Mouse (Mus musculus) neural tube, embryonic 11.5 days (tissue): ENCODE results near the gene Trpm2. TPM values are rescaled to one million over a fixed set of nuclear protein-coding genes. Genes with fewer than 3 reads are reported as not detected.
"Not testable (repeated sequence)": the region's sequence is repeated elsewhere in the genome, so short reads cannot be mapped to it uniquely, and the experiment has no call there.

Source experiments
- ATAC-seq: fragments of 200-750 bp; cut with Nextera tagmentation; 2 replicates; pipeline ENCODE4 v1.8.0; 2017; ENCODE audit warnings: moderate number of reproducible peaks, mild to moderate bottlenecking, moderate TSS enrichment, moderate library complexity; ENCODE audit not compliant: insufficient read depth, low FRiP score, low TSS enrichment
- DNase-seq: peaks from one replicate; pipeline ENCODE4 v3.0.0-alpha.2; 2015; ENCODE audit warnings: low spot score
- H3K27ac ChIP-seq: fragments of 300-500 bp; sonication (generic); 2 replicates; pipeline ENCODE4 v1.5.1; 2014; ENCODE audit warnings: low read depth, mild to moderate bottlenecking, low read length
- H3K27me3 ChIP-seq: fragments of 300-500 bp; sonication (generic); 2 replicates; pipeline ENCODE4 v1.6.1; 2014; ENCODE audit warnings: mild to moderate bottlenecking, low read length, mixed read lengths; ENCODE audit not compliant: control insufficient read depth, insufficient read depth
- H3K36me3 ChIP-seq: fragments of 300-500 bp; sonication (generic); 2 replicates; pipeline ENCODE4 v1.6.1; 2014; ENCODE audit warnings: mild to moderate bottlenecking, low read length, moderate library complexity, mixed read lengths; ENCODE audit not compliant: control insufficient read depth, insufficient read depth
- H3K4me1 ChIP-seq: fragments of 300-500 bp; sonication (generic); 2 replicates; pipeline ENCODE4 v1.6.1; 2014; ENCODE audit warnings: low read length, mixed read lengths; ENCODE audit not compliant: control insufficient read depth, insufficient read depth
- H3K4me2 ChIP-seq: fragments of 300-500 bp; sonication (generic); 2 replicates; pipeline ENCODE4 v1.6.1; 2014; ENCODE audit warnings: low read depth, mild to moderate bottlenecking, moderate library complexity
- H3K4me3 ChIP-seq: fragments of 300-500 bp; sonication (generic); 2 replicates; pipeline ENCODE4 v1.5.1; 2014; ENCODE audit warnings: low read depth, low read length
- H3K9ac ChIP-seq: fragments of 300-500 bp; sonication (generic); 2 replicates; pipeline ENCODE4 v1.6.1; 2014; ENCODE audit warnings: mild to moderate bottlenecking, low read length
- H3K9me3 ChIP-seq: fragments of 300-500 bp; sonication (generic); 2 replicates; pipeline ENCODE4 v1.6.1; 2016; ENCODE audit warnings: low read length; ENCODE audit not compliant: control insufficient read depth
- WGBS: fragments of 180-500 bp; shearing (Covaris S2); extraction: QIAGEN DNeasy Blood & Tissue Kit; methylation state at CpG from one replicate; pipeline ENCODE4 v1.1.7; 2014; 5-methylcytosine and 5-hydroxymethylcytosine counted together
- polyA plus RNA-seq: library from polyadenylated mRNA; unstranded; fragments of >200 nt; fragmentation: Nextera tagmentation; extraction: Ambion mirVana; gene quantifications from 2 replicates; pipeline ENCODE4 v1.2.1, GENCODE M21; 2014

Trpm2 gene
- polyA plus RNA-seq, 1 experiment from 2014 or later: 1.4 TPM

DNA sequence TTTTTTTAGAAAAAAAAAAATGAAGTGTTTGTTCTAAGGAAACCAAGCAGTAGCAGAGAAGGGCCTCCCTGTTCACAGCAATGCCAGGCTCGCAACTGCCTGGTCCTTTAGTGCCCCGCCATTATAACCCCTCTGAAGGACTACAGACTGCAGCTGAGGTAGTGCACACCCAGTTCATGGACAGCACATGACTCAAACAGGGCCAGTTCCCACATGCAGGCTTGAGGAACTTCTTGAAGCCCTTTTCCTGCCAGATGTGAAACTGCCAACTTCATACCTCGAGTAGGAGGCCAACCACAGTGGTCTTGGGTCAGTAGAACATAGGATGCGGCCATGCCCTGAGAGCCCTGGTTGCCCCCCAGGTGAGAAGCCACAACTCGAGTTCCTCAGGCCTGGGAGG lies 4.0 kb upstream of the Trpm2 start:
- no peak for DNase-seq
- no peak for ATAC-seq
- H3K27ac ChIP-seq: no peak overlapping the region
- H3K9me3 ChIP-seq: no peaks in the 10 kb centered on the region
- no peaks in the 10 kb centered on the region for H3K36me3 ChIP-seq
- H3K27me3 ChIP-seq: peaks cover 3% of the 10 kb centered on the region; the same call in 1 of the 2 replicates
- H3K4me3 ChIP-seq: no peak overlapping the region
- WGBS: 75% methylated on average over 5 of the region's 5 CpGs
- H3K9ac ChIP-seq: no peak overlapping the region
- peaks cover 3% of the 10 kb centered on the region; the same call in 1 of the 2 replicates for H3K4me1 ChIP-seq
- no peak overlapping the region for H3K4me2 ChIP-seq

DNA sequence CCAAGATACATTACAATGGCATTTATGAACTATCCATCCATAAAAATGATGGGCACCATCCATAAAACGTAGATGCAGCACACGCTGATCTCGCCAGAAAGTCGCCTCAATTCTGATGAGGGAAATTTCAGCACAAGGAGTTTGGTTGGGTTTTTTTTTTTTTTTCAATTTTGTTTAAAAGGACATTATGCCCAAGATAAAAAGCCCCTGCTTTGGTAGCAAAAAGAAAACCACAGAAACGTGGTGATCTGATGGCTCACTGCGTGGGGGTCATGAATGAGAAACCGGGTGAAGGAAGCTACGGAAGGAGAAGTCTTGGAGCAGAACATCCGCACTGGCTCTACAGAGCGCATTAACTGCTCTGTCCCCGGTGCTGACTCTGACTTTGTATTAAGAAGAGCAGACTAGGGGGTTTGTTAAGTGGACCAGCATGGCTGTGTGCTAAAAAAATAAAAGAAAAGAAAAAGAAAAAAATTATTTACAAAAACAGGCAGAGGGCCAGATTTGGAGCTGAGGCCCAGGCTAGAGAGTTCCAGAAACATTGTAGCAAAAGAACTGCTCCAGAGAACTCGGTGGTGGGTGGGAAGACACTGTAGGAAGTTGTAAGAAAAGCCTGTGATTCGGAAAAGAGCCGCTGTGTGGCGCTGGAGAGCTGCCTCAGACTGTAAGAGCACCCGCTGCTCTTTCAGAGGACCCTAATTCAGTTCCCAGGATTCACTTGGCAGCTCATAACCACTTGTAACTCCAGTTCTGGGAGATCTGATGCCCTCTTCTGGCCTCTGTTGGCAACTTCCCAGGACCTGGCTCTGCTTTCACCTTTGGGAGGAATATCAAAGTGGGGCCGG lies 1.6 kb upstream of the Trpm2 start:
- Histone ChIP-seq H3K4me1 (no peaks in the 10 kb centered on the region), H3K4me2 (no peak overlapping the region), H3K4me3 (no peak overlapping the region), H3K27me3 (peaks cover 13% of the 10 kb centered on the region), H3K9ac (no peak overlapping the region), H3K36me3 (no peaks in the 10 kb centered on the region), H3K9me3 (no peaks in the 10 kb centered on the region), H3K27ac (no peak overlapping the region)
- ATAC-seq (no peak), DNase-seq (peak; percentile 59)
- 66% methylated on average over 17 of the region's 17 CpGs for WGBS

DNA sequence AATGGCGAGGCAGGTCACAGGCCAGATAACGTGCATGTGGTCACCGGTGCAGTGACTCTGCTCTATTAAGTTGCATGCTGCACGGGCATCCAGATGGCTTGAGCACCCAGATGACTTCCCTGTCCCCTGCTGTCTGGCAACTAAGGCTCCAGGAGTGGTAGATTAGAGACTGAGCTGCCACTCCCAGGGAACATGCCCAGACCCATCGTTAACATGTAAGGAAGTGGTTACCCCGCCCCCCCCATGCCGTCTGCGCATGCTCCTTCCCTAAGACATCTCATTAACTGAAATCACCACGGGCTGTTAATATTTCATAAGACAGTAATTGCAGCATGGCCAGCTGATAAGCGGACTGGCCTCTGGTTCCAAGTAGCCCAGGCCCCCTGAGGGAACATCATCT lies 828 bp upstream of the Trpm2 start:
- Histone ChIP-seq H3K4me1 (no peaks in the 10 kb centered on the region), H3K9ac (no peak overlapping the region), H3K27ac (no peak overlapping the region), H3K9me3 (no peaks in the 10 kb centered on the region), H3K27me3 (peaks cover 13% of the 10 kb centered on the region), H3K36me3 (no peaks in the 10 kb centered on the region), H3K4me2 (no peak overlapping the region), H3K4me3 (no peak overlapping the region)
- no peak for ATAC-seq
- no peak for DNase-seq
- WGBS: 94% methylated on average over 10 of the region's 10 CpGs

DNA sequence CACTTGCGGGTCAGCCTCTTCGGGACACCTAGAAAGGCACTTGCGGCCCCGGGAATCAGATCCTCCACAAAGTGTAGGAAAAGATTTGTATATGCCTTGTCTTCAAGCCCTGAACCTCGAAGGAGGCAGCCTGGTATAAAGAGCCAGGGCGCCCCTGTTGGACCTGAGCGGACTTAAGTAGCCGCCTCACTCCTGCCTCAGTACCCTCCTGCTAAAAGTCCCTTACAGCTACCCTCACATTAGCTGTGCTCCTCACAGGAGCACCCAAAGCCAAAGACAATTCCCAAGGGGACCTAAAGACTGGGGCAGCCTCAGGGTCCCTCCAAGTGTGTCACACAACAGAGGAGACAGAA lies 414 bp downstream of the Trpm2 start:
- H3K4me1 ChIP-seq: no peaks in the 10 kb centered on the region
- DNase-seq (no peak), ATAC-seq (no peak)
- H3K4me2 ChIP-seq: peak overlapping the region; percentile 49
- H3K9me3 ChIP-seq: no peaks in the 10 kb centered on the region
- H3K36me3 ChIP-seq: no peaks in the 10 kb centered on the region
- H3K27ac ChIP-seq: no peak overlapping the region
- no peak overlapping the region for H3K4me3 ChIP-seq
- peaks cover 13% of the 10 kb centered on the region for H3K27me3 ChIP-seq
- H3K9ac ChIP-seq: no peak overlapping the region
- WGBS: 18% methylated on average over 8 of the region's 8 CpGs

DNA sequence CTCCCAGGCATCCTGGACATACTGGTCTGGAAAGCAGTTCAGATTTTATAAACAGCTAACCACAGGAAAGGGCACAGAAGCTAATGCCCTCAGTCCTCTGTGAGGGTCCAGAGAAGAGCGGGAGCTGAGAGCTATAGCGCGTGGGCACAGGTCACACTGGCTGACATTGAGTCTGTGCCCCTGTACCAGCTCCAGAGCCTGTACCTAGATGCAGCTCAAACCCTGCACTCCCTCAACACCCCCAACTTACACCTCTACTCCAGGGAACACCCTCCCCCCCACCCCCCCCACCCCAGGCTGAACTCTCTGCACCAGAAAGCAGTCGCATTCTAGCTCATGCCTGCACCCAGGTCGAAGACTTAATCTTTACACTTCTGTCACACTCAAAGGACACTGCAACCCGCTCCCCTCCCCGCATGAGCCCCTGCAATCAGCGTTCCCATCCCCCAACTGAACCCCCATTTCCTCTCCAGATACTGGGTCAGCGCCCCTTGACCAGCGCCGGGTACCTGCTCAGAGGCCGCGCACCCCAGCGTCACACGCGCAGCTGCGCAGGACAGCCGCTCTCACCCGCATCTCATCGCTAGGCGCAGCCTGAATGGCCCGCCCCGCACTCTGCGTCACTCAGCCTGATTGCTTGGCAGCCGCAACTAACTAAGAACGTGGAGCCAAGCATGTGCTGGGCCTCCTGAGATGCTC lies 940 bp downstream of the Trpm2 start:
- no peaks in the 10 kb centered on the region for H3K36me3 ChIP-seq
- H3K9me3 ChIP-seq: no peaks in the 10 kb centered on the region
- 7% methylated on average over 26 of the region's 26 CpGs for WGBS
- H3K4me3 ChIP-seq: peak overlapping the region; percentile 28
- H3K27me3 ChIP-seq: peaks cover 13% of the 10 kb centered on the region
- H3K27ac ChIP-seq: no peak overlapping the region
- H3K4me1 ChIP-seq: no peaks in the 10 kb centered on the region
- ATAC-seq: peak; percentile 58; the same call in 1 of the 2 replicates
- H3K4me2 ChIP-seq: peak overlapping the region; percentile 49
- peak; percentile 68 for DNase-seq
- peak overlapping the region; percentile 42 for H3K9ac ChIP-seq

DNA sequence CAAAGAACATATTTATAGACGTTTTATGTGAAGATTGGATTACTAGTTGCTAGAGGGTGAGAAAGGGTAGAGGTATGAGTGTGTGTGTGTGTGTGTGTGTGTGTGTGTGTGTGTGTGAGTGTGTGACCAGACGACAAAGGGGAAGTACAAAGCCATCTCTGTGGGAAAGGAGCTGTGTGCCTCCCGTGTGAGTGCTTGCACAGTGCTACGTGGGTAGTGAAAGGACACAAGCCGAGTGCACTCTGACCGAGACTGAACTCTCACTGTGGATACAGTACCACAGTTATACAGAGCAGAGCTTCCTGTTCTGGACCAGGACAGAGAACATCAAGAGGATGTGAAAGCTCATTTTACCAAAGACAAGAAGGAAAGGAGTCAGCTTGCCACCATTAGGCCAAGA lies 6.4 kb downstream of the Trpm2 start:
- ATAC-seq (no peak), DNase-seq (no peak)
- H3K4me2 ChIP-seq: no peak overlapping the region
- H3K4me1 ChIP-seq: no peaks in the 10 kb centered on the region
- H3K36me3 ChIP-seq: no peaks in the 10 kb centered on the region
- H3K9ac ChIP-seq: no peak overlapping the region
- H3K9me3 ChIP-seq: no peaks in the 10 kb centered on the region
- 88% methylated on average over 6 of the region's 6 CpGs for WGBS
- no peak overlapping the region for H3K27ac ChIP-seq
- H3K4me3 ChIP-seq: no peak overlapping the region
- peaks cover 6% of the 10 kb centered on the region for H3K27me3 ChIP-seq

DNA sequence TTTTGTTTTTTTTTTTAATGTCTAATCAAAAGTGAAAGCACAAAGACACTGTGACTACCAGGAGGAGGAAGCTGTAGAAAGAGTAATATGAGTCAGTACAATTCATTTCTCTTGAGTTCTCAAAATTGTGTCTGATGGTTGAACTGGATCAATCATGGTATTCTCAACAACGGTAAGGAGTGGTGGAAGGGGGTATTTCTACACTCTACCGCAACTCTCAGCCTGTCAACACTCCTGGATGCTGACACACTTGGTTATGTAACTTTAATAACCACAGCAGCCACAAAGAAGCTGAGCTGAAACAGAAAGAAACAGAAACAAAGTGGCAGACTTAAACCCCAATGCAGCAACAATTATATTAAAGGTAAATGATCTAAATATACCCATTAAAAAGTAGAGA lies 7.6 kb downstream of the Trpm2 start:
- DNase-seq (no peak), ATAC-seq (no peak)
- H3K4me1 ChIP-seq: no peaks in the 10 kb centered on the region
- WGBS: 94% methylated on average over 2 of the region's 2 CpGs
- no peaks in the 10 kb centered on the region for H3K36me3 ChIP-seq
- no peak overlapping the region for H3K27ac ChIP-seq
- H3K9me3 ChIP-seq: no peaks in the 10 kb centered on the region
- H3K9ac ChIP-seq: no peak overlapping the region
- no peak overlapping the region for H3K4me3 ChIP-seq
- H3K4me2 ChIP-seq: no peak overlapping the region
- H3K27me3 ChIP-seq: no peaks in the 10 kb centered on the region

DNA sequence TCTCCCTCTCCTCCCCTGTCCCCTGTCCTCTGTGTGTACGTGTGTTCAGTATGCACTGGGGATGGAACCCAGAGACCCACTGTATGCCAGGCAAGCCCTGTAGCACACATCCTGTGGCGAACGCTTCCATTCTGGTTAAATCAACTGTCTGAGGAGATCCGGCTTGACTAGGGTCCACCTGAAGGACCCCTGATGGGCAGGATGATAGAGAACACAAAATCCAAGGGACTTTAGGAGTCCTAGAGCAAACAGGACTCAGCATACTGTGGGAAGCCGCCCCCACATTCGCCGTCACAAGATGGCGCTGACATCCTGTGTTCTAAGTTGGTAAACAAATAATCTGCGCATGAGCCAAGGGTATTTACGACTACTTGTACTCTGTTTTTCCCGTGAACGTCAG lies 19.9 kb downstream of the Trpm2 start:
- DNase-seq, H3K36me3 ChIP-seq, H3K4me1 ChIP-seq, H3K27me3 ChIP-seq, H3K4me2 ChIP-seq, H3K4me3 ChIP-seq, H3K27ac ChIP-seq, H3K9ac ChIP-seq, H3K9me3 ChIP-seq, ATAC-seq: not testable (repeated sequence)
- 93% methylated on average over 9 of the region's 12 CpGs for WGBS

DNA sequence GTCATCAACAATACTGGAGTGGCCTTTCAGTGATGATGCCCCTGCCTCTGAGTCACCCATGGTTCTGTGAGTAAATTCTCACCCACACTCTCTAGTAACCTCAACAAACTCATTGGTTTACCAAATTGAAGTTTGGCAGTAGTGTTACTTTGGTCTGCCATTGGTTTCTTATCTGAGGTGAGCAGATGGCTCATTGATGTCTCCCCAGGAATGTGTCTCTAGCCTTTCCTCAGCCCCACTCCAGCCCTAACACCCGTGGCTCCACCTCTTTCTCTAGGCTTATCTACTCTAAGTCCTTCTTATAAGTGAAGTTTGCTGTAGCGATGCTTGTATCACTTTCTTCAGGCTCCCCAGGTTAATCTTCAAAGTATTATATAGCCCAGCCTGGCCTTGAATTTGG lies 30.7 kb downstream of the Trpm2 start:
- Histone ChIP-seq H3K27me3 (no peaks in the 10 kb centered on the region), H3K4me2 (no peak overlapping the region), H3K36me3 (no peaks in the 10 kb centered on the region), H3K4me3 (no peak overlapping the region), H3K4me1 (no peaks in the 10 kb centered on the region), H3K9me3 (no peaks in the 10 kb centered on the region), H3K27ac (no peak overlapping the region), H3K9ac (no peak overlapping the region)
- ATAC-seq (no peak), DNase-seq (no peak)
- WGBS: 73% methylated on average over 2 of the region's 2 CpGs
